Mouse (Mus musculus) lung, adult 2 months (tissue): ENCODE measurements around the gene Sergef. TPM values are rescaled to one million over a fixed set of nuclear protein-coding genes. Genes with fewer than 3 reads are reported as not detected.

Source experiments
- DNase-seq: peaks from one replicate; pipeline ENCODE4 v3.0.0; 2022
- H3K4me1 ChIP-seq: fragments of 200-500 bp; 2 replicates; pipeline ENCODE4 v1.6.1; 2011; ENCODE audit warnings: low read length; ENCODE audit not compliant: control insufficient read depth, insufficient read depth
- H3K4me3 ChIP-seq: fragments of 200-500 bp; replicated peaks from 2 replicates; pipeline ENCODE3; 2011; ENCODE audit warnings: low read depth, mild to moderate bottlenecking, control low read depth, low read length; ENCODE audit errors: extremely low read depth
- CTCF ChIP-seq: fragments of 200-500 bp; IDR thresholded peaks from 2 replicates; pipeline ENCODE4 v1.5.1; 2011; ENCODE audit warnings: mild to moderate bottlenecking, low read length, control low read depth; ENCODE audit not compliant: insufficient read depth
- POLR2A ChIP-seq: fragments of 200-500 bp; IDR thresholded peaks from 2 replicates; pipeline ENCODE4 v1.6.1; 2011; ENCODE audit warnings: low read depth, mild to moderate bottlenecking, control low read depth, low read length, borderline replicate concordance; ENCODE audit errors: extremely low read depth
- WGBS: fragments of 180-500 bp; shearing (Covaris S2); methylation state at CpG from one replicate; pipeline ENCODE4 v1.1.7; 2018; 5-methylcytosine and 5-hydroxymethylcytosine counted together
- polyA plus RNA-seq: library from polyadenylated mRNA; depleted of rRNA; stranded (reverse); fragments of >200 nt; gene quantifications from 2 replicates; pipeline ENCODE4 v1.2.3, GENCODE M21; 2012

Gene Sergef
- polyA plus RNA-seq, 1 experiment = 9.5 TPM

DNA sequence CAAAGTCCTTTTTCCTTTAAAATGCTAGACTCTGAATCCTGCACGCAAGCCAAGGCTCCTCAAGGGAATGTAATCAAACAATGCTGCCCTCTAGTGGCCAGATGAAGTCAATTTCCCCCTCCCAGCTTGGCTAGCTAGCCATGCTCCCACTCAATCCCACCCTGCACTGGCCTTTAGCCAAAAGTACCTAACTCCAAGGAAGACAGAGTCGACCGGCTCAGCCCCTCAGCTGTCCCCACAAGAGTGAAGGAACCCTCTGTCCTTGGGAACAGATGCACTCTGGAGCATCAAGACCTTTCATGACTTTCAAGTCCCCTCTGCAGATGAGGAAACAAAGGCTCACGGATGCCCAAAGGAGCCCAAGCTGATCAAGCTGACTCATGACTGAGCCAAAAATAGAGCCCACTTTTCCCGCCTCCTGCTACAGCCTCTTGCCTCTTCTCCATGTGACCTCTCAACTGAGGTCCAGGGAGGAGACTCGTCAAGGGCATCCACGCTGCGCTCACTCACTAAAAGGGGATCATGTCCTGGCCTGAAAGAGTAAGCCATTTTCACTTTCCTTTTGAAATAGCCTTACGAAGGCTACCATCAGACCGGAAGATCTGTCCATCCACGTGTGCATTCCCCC, 32.1 kb downstream of the Sergef start:
- H3K4me3 ChIP-seq = no peak overlapping the region
- H3K4me1 ChIP-seq = 0 out of 2 replicates have a peak, but pooled peaks cover 3% of the 10 kb centered on the region
- peak; percentile 31 for DNase-seq
- 50% methylated on average over 11 of the region's 11 CpGs for WGBS
- TF ChIP-seq POLR2A (no peak), CTCF (peak; percentile 70)

DNA sequence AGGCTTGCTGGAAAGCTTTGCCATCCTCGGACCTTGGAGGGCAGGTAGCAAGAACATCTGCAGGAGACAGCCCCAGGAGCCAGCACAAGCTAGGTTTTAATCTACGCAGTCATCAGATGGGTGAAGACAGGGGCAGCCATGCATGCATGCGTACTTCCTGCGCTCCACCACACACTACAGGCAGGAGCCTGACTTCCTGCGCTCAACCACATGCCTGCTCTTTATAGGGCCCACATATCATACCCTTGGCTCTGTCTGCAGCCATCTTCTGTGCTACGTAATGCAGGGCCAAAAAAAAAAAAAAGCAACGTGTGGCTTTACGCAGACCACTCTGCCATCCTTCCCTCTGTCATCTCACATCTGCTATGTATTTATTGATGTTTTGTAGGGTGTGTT, 32.6 kb downstream of the Sergef start:
- 60% methylated on average over 8 of the region's 8 CpGs for WGBS
- DNase-seq = no peak
- Histone ChIP-seq H3K4me1 (no peaks in the 10 kb centered on the region), H3K4me3 (no peak overlapping the region)
- TF ChIP-seq CTCF (no peak), POLR2A (no peak)

GRCm38 (mm10) chr7:46606391-46607030, 33.1 kb downstream of the Sergef start:
- DNase-seq = peak; percentile 56
- H3K4me3 ChIP-seq = no peak overlapping the region
- TF ChIP-seq CTCF = peak; percentile 75
- no peak for TF ChIP-seq POLR2A
- no peaks in the 10 kb centered on the region for H3K4me1 ChIP-seq
- 78% methylated on average over 7 of the region's 7 CpGs for WGBS

- WGBS = 68% methylated on average over 7 of the region's 7 CpGs
- no peaks in the 10 kb centered on the region for H3K4me1 ChIP-seq
- TF ChIP-seq POLR2A (no peak), CTCF (no peak)
- no peak overlapping the region for H3K4me3 ChIP-seq
- no peak for DNase-seq
These were observed 36.6 kb downstream of the Sergef start for GRCm38 (mm10) chr7:46603051-46603450.

GRCm38 (mm10) chr7:46602079-46602478, 37.5 kb downstream of the Sergef start:
- 45% methylated on average over 4 of the region's 4 CpGs for WGBS

GRCm38 (mm10) chr7:46601097-46601496, 38.5 kb downstream of the Sergef start:
- TF ChIP-seq POLR2A (no peak), CTCF (no peak)
- WGBS = 74% methylated on average over 5 of the region's 5 CpGs
- H3K4me1 ChIP-seq = no peaks in the 10 kb centered on the region
- H3K4me3 ChIP-seq = no peak overlapping the region
- DNase-seq = no peak

More at GRCm38 (mm10) chr7:46602079-46602478, 37.5 kb downstream of the Sergef start:
- TF ChIP-seq POLR2A (no peak), CTCF (no peak)
- H3K4me3 ChIP-seq = no peak overlapping the region
- no peaks in the 10 kb centered on the region for H3K4me1 ChIP-seq
- DNase-seq = no peak

DNA sequence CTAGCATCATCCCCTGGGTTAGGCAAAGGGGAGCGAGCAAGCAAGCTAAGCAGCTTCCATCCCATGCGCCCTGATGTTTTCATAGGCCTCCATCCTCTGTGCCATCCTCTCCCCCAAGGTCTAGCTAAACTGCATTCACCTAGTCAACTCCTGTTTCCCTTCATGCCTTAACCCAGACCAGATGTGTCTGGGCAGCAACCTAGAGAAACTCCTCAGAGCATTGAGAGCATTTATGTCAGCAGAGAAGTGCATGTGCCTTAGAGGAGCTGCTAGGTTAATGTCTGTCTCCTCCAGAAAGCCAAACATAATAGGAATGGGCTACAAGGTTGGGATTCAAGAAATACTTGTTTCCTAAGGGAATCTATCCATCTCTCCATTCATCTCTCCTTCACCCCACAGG, 42.6 kb downstream of the Sergef start:
- 96% methylated on average over 2 of the region's 2 CpGs for whole genome bisulfite sequencing
- no peaks in the 10 kb centered on the region for H3K4me1 ChIP-seq
- TF ChIP-seq POLR2A (no peak), CTCF (no peak)
- DNase-seq = no peak
- no peak overlapping the region for H3K4me3 ChIP-seq

- 93% methylated on average over 7 of the region's 7 CpGs for WGBS
- DNase-seq = no peak
- no peaks in the 10 kb centered on the region for H3K4me1 ChIP-seq
- TF ChIP-seq CTCF (no peak), POLR2A (no peak)
- no peak overlapping the region for H3K4me3 ChIP-seq
These were observed 48.1 kb downstream of the Sergef start for GRCm38 (mm10) chr7:46591546-46591945.

DNA sequence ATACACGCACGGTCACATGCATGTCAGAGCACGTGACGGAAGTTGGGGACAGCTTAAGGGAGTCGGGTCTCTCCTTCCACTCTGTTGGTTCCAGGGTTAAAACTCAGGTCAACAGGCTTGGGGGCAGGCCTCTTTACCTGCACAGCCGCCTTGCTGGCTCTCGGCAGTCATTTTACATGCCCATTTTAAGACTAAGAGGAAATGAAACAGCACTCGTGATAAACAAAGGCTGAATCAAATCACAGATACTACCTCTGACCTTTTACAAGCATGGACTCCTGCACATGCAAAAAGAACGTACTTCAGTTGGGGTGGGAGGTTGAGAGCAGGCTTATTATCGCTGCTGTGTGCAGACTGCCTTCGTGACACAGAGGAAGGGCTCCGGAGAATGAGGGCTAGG, 50.4 kb downstream of the Sergef start:
- H3K4me1 ChIP-seq = no peaks in the 10 kb centered on the region
- TF ChIP-seq POLR2A = no peak
- TF ChIP-seq CTCF = no peak
- no peak for DNase-seq
- 71% methylated on average over 12 of the region's 12 CpGs for WGBS
- H3K4me3 ChIP-seq = no peak overlapping the region

DNA sequence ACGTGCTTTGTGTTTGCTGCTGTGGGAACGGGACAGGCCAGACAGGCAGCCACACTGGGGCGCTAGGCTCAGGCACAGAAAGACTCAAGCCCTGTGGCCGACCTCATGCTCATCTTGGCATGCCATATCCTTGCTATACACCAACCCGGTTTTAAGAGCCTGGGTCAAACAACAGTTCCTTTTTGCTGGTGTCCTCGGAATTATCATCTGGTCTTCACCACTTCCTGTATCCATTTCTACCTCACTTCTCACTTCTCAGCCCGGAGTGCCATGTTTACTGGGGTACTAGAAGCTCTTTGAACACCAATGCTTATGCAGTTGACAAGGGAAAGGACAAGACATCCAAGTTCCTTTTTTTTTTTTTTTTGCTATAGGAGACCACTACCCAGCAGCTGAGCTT, 51.6 kb downstream of the Sergef start:
- TF ChIP-seq POLR2A (no peak), CTCF (no peak)
- 75% methylated on average over 7 of the region's 7 CpGs for WGBS

DNA sequence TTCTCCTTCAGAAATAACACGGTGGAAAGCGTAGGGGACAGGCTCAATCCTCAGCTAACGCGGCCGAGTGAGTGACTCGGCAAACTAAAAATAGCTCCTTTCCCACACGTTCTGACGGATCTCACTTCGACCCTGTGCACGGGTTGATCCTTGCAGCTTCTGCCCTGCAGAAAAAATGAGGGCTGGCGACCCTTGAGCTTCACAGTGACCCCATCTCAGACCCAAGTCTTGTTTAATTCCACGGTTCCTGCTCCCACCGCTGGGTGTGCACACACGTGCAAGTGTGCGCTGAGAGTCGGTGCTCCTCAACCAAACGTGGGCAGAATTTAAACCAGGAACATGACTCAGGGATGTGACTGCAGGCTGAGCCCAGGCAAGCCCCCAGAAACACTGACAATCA, 52.1 kb downstream of the Sergef start:
- TF ChIP-seq POLR2A = no peak
- TF ChIP-seq CTCF = no peak
- no peak for DNase-seq
- WGBS = 50% methylated on average over 17 of the region's 17 CpGs
- no peaks in the 10 kb centered on the region for H3K4me1 ChIP-seq
- no peak overlapping the region for H3K4me3 ChIP-seq

More for the DNA sequence above, 51.6 kb downstream of the Sergef start:
- Histone ChIP-seq H3K4me1 (no peaks in the 10 kb centered on the region), H3K4me3 (no peak overlapping the region)
- DNase-seq = no peak
